Mouse (Mus musculus): ENCODE results near the gene Acta2. TPM values are rescaled to one million over a fixed set of nuclear protein-coding genes. Genes with fewer than 3 reads are reported as not detected.

Acta2 gene
- total RNA-seq, 4 experiments from 2014 or later = 56.1 to 79.3 (median 71.1) TPM

DNA sequence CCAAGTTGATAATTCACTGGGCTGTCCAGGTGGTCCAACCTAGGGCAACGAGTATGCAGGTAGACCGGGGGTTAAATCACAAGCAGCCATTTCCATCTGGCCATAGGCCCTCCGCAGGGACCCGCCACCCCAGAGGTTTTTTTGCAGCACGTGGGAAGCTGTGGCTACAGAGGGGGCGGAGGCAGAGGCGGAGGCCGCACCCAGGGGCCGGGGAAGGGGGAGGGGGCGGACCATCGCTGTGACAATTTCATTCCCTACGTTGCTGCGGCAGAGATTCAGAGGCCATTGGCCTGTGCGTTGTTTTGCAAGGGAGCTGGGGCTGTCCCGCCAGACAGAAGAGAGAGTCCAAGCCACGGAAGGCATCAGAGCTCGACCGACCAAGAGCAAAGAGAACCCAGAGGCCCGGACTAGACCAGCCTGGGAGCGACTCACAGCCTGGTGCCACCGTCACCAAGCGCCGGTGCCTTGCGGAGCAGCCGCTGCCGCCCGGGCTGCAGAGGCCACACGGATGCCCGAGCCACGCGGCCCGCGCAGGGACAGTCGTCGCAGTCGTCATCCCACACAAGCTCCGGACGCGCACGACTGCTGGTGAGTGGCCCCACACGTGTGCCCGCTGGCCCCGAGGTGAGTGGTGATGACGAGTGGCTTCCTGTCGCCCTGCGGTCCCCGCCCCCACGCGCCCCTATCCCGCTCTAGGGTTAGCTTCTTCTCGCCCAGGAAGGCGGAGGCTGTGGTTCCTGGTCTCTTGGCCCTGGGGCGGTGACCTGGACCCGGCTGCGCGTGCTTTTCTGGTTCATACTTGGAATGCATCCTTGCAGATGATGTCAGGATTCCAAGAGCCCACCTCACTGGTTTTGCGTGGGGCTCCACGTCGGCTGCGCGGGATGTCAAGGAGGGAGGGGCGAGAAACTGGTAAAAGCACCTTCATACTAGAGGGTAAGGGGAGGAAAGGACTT lies 63.1 kb downstream of the Acta2 start, which contains the start of gene Stambpl1:
Stambpl1 (plus strand) TSS at position 222 of the 956 bp plus-strand sequence.
- peak; percentile 54 for DNase-seq (ENCODE audit: low spot score)

GRCm38 (mm10) chr19:34191645-34192007 lies 63.8 kb downstream of the Acta2 start:
- DNase-seq (ENCODE audit: low spot score) = no peak

Other genes starting within 250 kb of the Acta2 start
- gene Lipk, start 247.3 kb downstream of the Acta2 start, total RNA-seq (2022) = not detected
- not detected for gene Lipn, start 188.2 kb downstream of the Acta2 start, total RNA-seq (2022)
- gene Lipm, start 154.7 kb downstream of the Acta2 start, total RNA-seq (2022) = not detected
- gene Ankrd22, start 89.5 kb downstream of the Acta2 start, total RNA-seq (2022) = not detected
- 1 to 10 TPM; 2.2 to 4.1 (median 3.0) TPM for gene Stambpl1, start 63.4 kb downstream of the Acta2 start, total RNA-seq (2022)
- gene Fas, start 35.1 kb upstream of the Acta2 start, total RNA-seq (2022) = 10 to 100 TPM in 3 of 4 experiments, 1 to 10 TPM in 1; 8.6 to 14.3 (median 12.6) TPM
- gene Ch25h, start 219.6 kb upstream of the Acta2 start, total RNA-seq (2022) = under 1 TPM in 3 of 4 experiments, not detected in 1; 0.44 to 0.69 (median 0.44) TPM